Mouse (Mus musculus): ENCODE data around the gene Gm21976.

DNA sequence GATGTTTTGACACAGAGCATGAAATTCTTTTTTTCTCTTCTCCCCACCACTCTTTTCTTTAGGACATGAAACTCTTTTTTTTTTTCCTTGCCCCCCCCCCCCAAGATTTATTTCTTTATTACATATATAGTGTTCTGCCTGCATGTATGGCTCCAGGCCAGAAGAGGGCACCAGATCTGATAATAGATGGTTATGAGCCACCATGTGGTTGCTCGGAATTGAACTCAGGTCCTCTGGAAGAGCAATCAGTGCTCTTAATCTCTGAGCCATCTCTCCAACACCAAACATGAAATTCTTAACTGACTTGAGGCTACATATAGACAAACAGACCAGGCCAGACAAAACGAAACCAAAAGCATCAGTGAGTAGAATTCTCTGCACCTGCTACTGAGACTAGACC lies 2.2 kb upstream of the Gm21976 start:
- TF ChIP-seq CTCF (IDR thresholded peaks at IDR 0.05; ENCODE audit: control insufficient read depth, insufficient read depth, low read length), result no peak
- no peak for TF ChIP-seq POLR2A (IDR thresholded peaks at IDR 0.05; ENCODE audit: borderline replicate concordance, control insufficient read depth, low read depth, low read length)

Measured in bone marrow, adult 2 months (tissue).